Comparison of ENCODE assay signal across 18 mouse cellular contexts in the genomic region with DNA sequence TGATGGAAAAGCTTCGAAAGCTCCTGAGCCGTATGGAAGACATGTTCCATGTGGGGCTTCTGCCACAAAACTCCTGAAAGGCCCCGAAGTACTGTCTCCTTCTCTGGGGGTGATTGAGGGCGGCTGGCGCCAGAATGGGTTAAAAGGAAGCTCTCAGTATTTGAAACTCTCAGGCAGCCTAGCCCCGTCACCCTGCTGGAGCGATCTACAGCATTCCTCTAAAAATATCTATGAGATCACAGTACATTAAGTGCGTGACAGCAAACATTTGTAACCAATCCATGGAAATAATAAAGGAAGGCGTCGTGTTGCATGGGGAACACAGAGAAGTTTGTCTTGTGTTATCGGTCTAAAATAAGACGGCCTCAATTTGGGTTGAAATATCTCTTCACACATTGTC.
DNase-seq lines count a peak whose midpoint lies in the region; ATAC-seq and TF ChIP-seq lines count a peak whose summit lies in the region.
"Had no signal": no experiment of that assay in that cellular context is flagged by ENCODE, and none has a peak within 500 bp of the region (broad histone marks: within the 10 kb centered on the region; RNA-seq: fewer than 3 reads in every experiment).

No protein-coding gene starts in this region.

- POLR2A ChIA-PET in Patski (lab: Charles Lee): interaction anchor here (0.6 to 1.3 kb wide), 2 partner anchors 92 to 120 kb away, joined by 3 to 4 read pairs; no protein-coding TSS in a partner anchor

- H3K9me3 ChIP-seq in kidney, postnatal 0 days (replicated peaks; ENCODE audit: low read length): no peaks in the 10 kb centered on the region
- no peaks in the 10 kb centered on the region for H3K9me3 ChIP-seq in lung, embryonic 16.5 days (ENCODE audit: control insufficient read depth, low read length)
- H3K9me3 ChIP-seq: embryonic facial prominence, embryonic 15.5 days; heart, embryonic 12.5 days; hindbrain, embryonic 15.5 days had no signal

- 67% methylated on average over 12 of the region's 12 CpGs for WGBS in kidney, postnatal 0 days
- 43% methylated on average over 12 of the region's 12 CpGs for WGBS in lung, embryonic 16.5 days

- no peak for ATAC-seq in kidney, postnatal 0 days (replicated peaks; ENCODE audit: low FRiP score, low read depth)
- ATAC-seq in lung, embryonic 16.5 days (ENCODE audit: low read depth): peak; percentile 65
- peak; percentile 6 for ATAC-seq in Patski
- ATAC-seq: forebrain, embryonic 16.5 days had no signal

- CTCF ChIA-PET in Patski (lab: Charles Lee): no interaction called here

- no peak overlapping the region for H3K4me3 ChIP-seq in kidney, postnatal 0 days (replicated peaks; ENCODE audit: low read depth, low read length)
- H3K4me3 ChIP-seq in lung, embryonic 16.5 days (ENCODE audit: low read length): no peak overlapping the region
- H3K4me3 ChIP-seq: embryonic facial prominence, embryonic 15.5 days; heart, embryonic 12.5 days; hindbrain, embryonic 15.5 days had no signal

- in situ Hi-C loops in Patski (cut with MboI; ENCODE audit: low pct_unique_long_range_greater_than_20kb): no loop called here

- H3K36me3 ChIP-seq in kidney, postnatal 0 days (ENCODE audit: insufficient read depth, low read length): no peaks in the 10 kb centered on the region
- no peaks in the 10 kb centered on the region for H3K36me3 ChIP-seq in lung, embryonic 16.5 days (ENCODE audit: control insufficient read depth, insufficient read depth, low read length)
- H3K36me3 ChIP-seq: embryonic facial prominence, embryonic 15.5 days had no signal

- H3K4me2 ChIP-seq in kidney, postnatal 0 days (ENCODE audit: low read length): no peak overlapping the region
- no peak overlapping the region for H3K4me2 ChIP-seq in lung, embryonic 16.5 days (ENCODE audit: low read depth, low read length)
- H3K4me2 ChIP-seq: embryonic facial prominence, embryonic 15.5 days; heart, embryonic 12.5 days; hindbrain, embryonic 15.5 days had no signal

- no peaks in the 10 kb centered on the region for H3K4me1 ChIP-seq in kidney, postnatal 0 days (replicated peaks; ENCODE audit: insufficient read depth, low read length)
- peaks cover 52% of the 10 kb centered on the region for H3K4me1 ChIP-seq in lung, embryonic 16.5 days (replicated peaks; ENCODE audit: control insufficient read depth, insufficient read depth, low read length)

- H3K27me3 ChIP-seq in kidney, postnatal 0 days (ENCODE audit: insufficient read depth, low read length): no peaks in the 10 kb centered on the region
- no peaks in the 10 kb centered on the region for H3K27me3 ChIP-seq in lung, embryonic 16.5 days (ENCODE audit: control insufficient read depth, insufficient read depth, low read depth, low read length)
- H3K27me3 ChIP-seq in Patski: no peaks in the 10 kb centered on the region
- H3K27me3 ChIP-seq: CH12.LX; embryonic facial prominence, embryonic 15.5 days; heart, embryonic 12.5 days; hindbrain, embryonic 15.5 days had no signal

- DNase-seq in kidney, postnatal 0 days (ENCODE audit: low spot score): peak; percentile 66
- DNase-seq in kidney, adult 9 months: no peak
- no peak for DNase-seq in lung, postnatal 25 days (ENCODE audit: low spot score)
- no peak for DNase-seq in Patski (ENCODE audit: low read depth, low spot score)
- DNase-seq in lung, postnatal 4 days: peak; percentile 47 to 74
- DNase-seq: adrenal gland, adult 2 months; adrenal gland, postnatal 25 days; cerebellum, adult 18-20 months; cerebellum, adult 9-11 months; cerebellum, postnatal 36 days; gastrocnemius, postnatal 14 days; heart, postnatal 36 days had no signal

- H3K27ac ChIP-seq in kidney, postnatal 0 days: no peak overlapping the region
- H3K27ac ChIP-seq in lung, embryonic 16.5 days (ENCODE audit: low read length): peak overlapping the region; percentile 83
- H3K27ac ChIP-seq: embryonic facial prominence, embryonic 15.5 days; hindbrain, embryonic 15.5 days had no signal

- TF ChIP-seq CTCF in kidney, postnatal 0 days (IDR thresholded peaks at IDR 0.05; ENCODE audit: low read depth): no peak
- no peak for TF ChIP-seq CTCF in Patski (IDR thresholded peaks at IDR 0.05)

- H3K9ac ChIP-seq in kidney, postnatal 0 days (ENCODE audit: low read depth, low read length): no peak overlapping the region
- H3K9ac ChIP-seq in lung, embryonic 16.5 days (ENCODE audit: low read length): no peak overlapping the region
- H3K9ac ChIP-seq: embryonic facial prominence, embryonic 15.5 days; heart, embryonic 12.5 days; hindbrain, embryonic 15.5 days had no signal

Comparison
In these comparisons a context has a peak if more than half of its experiments do, and no peak if none do; other contexts are left out.
1. DNase-seq: peak in kidney, postnatal 0 days (single experiment) and lung, postnatal 4 days (2 of 2); none in kidney, adult 9 months (single experiment), lung, postnatal 25 days (single experiment) and Patski (single experiment).